Mouse (Mus musculus): ENCODE data around the gene Rpl18a. TPM values are rescaled to one million over a fixed set of nuclear protein-coding genes. Genes with fewer than 3 reads are reported as not detected.

Gene Rpl18a
- total and polyA plus RNA-seq, 3 experiments, result 1,575 to 12,197 (median 5,482) TPM

- H3K36me3 ChIP-seq (replicated peaks), result peaks cover 61% of the 10 kb centered on the region
- ATAC-seq (ENCODE audit: extremely low read depth, insufficient number of reproducible peaks, low FRiP score, poor library complexity, severe bottlenecking) (no peak), DNase-seq (ENCODE audit: low spot score) (no peak)
- no peak overlapping the region for H3K4me3 ChIP-seq (ENCODE audit: low read depth, low read length)
- peaks cover 40% of the 10 kb centered on the region for H3K4me1 ChIP-seq (ENCODE audit: insufficient read depth, low read depth, low read length)
- no peak for TF ChIP-seq TAL1 (conservative IDR thresholded peaks at IDR 0.05; ENCODE audit: low read depth, low read length)
- TF ChIP-seq POLR2AphosphoS5 (IDR thresholded peaks at IDR 0.05; ENCODE audit: insufficient replicate concordance, low read depth, low read length), result no peak; the same call in 1 of the 2 replicates
- TF ChIP-seq CTCF (IDR thresholded peaks at IDR 0.05; ENCODE audit: low read depth, low read length), result no peak
- TF ChIP-seq GATA2 (IDR thresholded peaks at IDR 0.05; ENCODE audit: borderline replicate concordance, low read depth, low read length), result no peak
- no peak for TF ChIP-seq GATA1 (IDR thresholded peaks at IDR 0.05; ENCODE audit: borderline replicate concordance, low read length)
- H3K9me3 ChIP-seq (replicated peaks), result peaks cover 28% of the 10 kb centered on the region
- H3K27me3 ChIP-seq (ENCODE audit: insufficient read depth, low read length), result peaks cover 3% of the 10 kb centered on the region; the same call in 1 of the 2 replicates
Observed at GRCm38 (mm10) chr8:70894385-70894720, 2.9 kb downstream of the Rpl18a start.

GRCm38 (mm10) chr8:70893656-70894384 lies 3.4 kb downstream of the Rpl18a start:
- peak; percentile 71 for DNase-seq (ENCODE audit: low spot score)
- H3K27me3 ChIP-seq (ENCODE audit: insufficient read depth, low read length), result peaks cover 3% of the 10 kb centered on the region; the same call in 1 of the 2 replicates
- peaks cover 28% of the 10 kb centered on the region for H3K9me3 ChIP-seq (replicated peaks)
- peaks cover 35% of the 10 kb centered on the region for H3K4me1 ChIP-seq (ENCODE audit: insufficient read depth, low read depth, low read length)
- peaks cover 63% of the 10 kb centered on the region for H3K36me3 ChIP-seq (replicated peaks)
- TF ChIP-seq TAL1 (conservative IDR thresholded peaks at IDR 0.05; ENCODE audit: low read depth, low read length) (no peak), GATA2 (IDR thresholded peaks at IDR 0.05; ENCODE audit: borderline replicate concordance, low read depth, low read length) (no peak), CTCF (IDR thresholded peaks at IDR 0.05; ENCODE audit: low read depth, low read length) (no peak), GATA1 (IDR thresholded peaks at IDR 0.05; ENCODE audit: borderline replicate concordance, low read length) (no peak), POLR2AphosphoS5 (IDR thresholded peaks at IDR 0.05; ENCODE audit: insufficient replicate concordance, low read depth, low read length) (no peak; the same call in 1 of the 2 replicates)
- no peak overlapping the region for H3K4me3 ChIP-seq (ENCODE audit: low read depth, low read length)
- ATAC-seq (ENCODE audit: extremely low read depth, insufficient number of reproducible peaks, low FRiP score, poor library complexity, severe bottlenecking), result no peak

GRCm38 (mm10) chr8:70892896-70893655 lies 4.1 kb downstream of the Rpl18a start:
- no peak for TF ChIP-seq GATA1 (IDR thresholded peaks at IDR 0.05; ENCODE audit: borderline replicate concordance, low read length)
- peak; percentile 98 for TF ChIP-seq POLR2AphosphoS5 (IDR thresholded peaks at IDR 0.05; ENCODE audit: insufficient replicate concordance, low read depth, low read length)
- H3K36me3 ChIP-seq (replicated peaks), result peaks cover 63% of the 10 kb centered on the region
- no peak for DNase-seq (ENCODE audit: low spot score)
- H3K4me1 ChIP-seq (ENCODE audit: insufficient read depth, low read depth, low read length), result peaks cover 28% of the 10 kb centered on the region
- H3K9me3 ChIP-seq (replicated peaks), result peaks cover 28% of the 10 kb centered on the region
- no peak overlapping the region; the same call in 1 of the 2 replicates for H3K4me3 ChIP-seq (ENCODE audit: low read depth, low read length)
- ATAC-seq (ENCODE audit: extremely low read depth, insufficient number of reproducible peaks, low FRiP score, poor library complexity, severe bottlenecking), result no peak
- H3K27me3 ChIP-seq (ENCODE audit: insufficient read depth, low read length), result peaks cover 3% of the 10 kb centered on the region; the same call in 1 of the 2 replicates

- Histone ChIP-seq H3K4me3 (ENCODE audit: low read depth, low read length) (peak within 1 kb of the TSS; percentile 30; the same call in 1 of the 2 replicates), H3K4me1 (ENCODE audit: insufficient read depth, low read depth, low read length) (peaks cover 31% of the 10 kb centered on the region), H3K36me3 (replicated peaks) (peaks cover 63% of the 10 kb centered on the region), H3K27me3 (ENCODE audit: insufficient read depth, low read length) (peaks cover 3% of the 10 kb centered on the region; the same call in 1 of the 2 replicates), H3K9me3 (replicated peaks) (peaks cover 28% of the 10 kb centered on the region)
- no peak for ATAC-seq (ENCODE audit: extremely low read depth, insufficient number of reproducible peaks, low FRiP score, poor library complexity, severe bottlenecking)
- DNase-seq (ENCODE audit: low spot score), result no peak
- TF ChIP-seq GATA1 (IDR thresholded peaks at IDR 0.05; ENCODE audit: borderline replicate concordance, low read length) (no peak), POLR2AphosphoS5 (IDR thresholded peaks at IDR 0.05; ENCODE audit: insufficient replicate concordance, low read depth, low read length) (no peak), CTCF (IDR thresholded peaks at IDR 0.05; ENCODE audit: low read depth, low read length) (no peak), GATA2 (IDR thresholded peaks at IDR 0.05; ENCODE audit: borderline replicate concordance, low read depth, low read length) (no peak), TAL1 (conservative IDR thresholded peaks at IDR 0.05; ENCODE audit: low read depth, low read length) (no peak)
Observed at GRCm38 (mm10) chr8:70892022-70892895, 5.0 kb downstream of the Rpl18a start, which contains the start of gene Slc5a5. Gene Slc5a5 (minus strand): TSS chr8:70892757.

GRCm38 (mm10) chr8:70891356-70891755 lies 5.9 kb downstream of the Rpl18a start:
- Histone ChIP-seq H3K4me1 (ENCODE audit: insufficient read depth, low read depth, low read length) (peaks cover 31% of the 10 kb centered on the region), H3K4me3 (ENCODE audit: low read depth, low read length) (no peak overlapping the region; the same call in 1 of the 2 replicates), H3K9me3 (replicated peaks) (peaks cover 28% of the 10 kb centered on the region), H3K27me3 (ENCODE audit: insufficient read depth, low read length) (peaks cover 3% of the 10 kb centered on the region; the same call in 1 of the 2 replicates), H3K36me3 (replicated peaks) (peaks cover 60% of the 10 kb centered on the region)
- DNase-seq (ENCODE audit: low spot score), result no peak
- ATAC-seq (ENCODE audit: extremely low read depth, insufficient number of reproducible peaks, low FRiP score, poor library complexity, severe bottlenecking), result no peak
- no peak for TF ChIP-seq CTCF (IDR thresholded peaks at IDR 0.05; ENCODE audit: low read depth, low read length)
- no peak for TF ChIP-seq GATA2 (IDR thresholded peaks at IDR 0.05; ENCODE audit: borderline replicate concordance, low read depth, low read length)
- no peak for TF ChIP-seq TAL1 (conservative IDR thresholded peaks at IDR 0.05; ENCODE audit: low read depth, low read length)
- TF ChIP-seq GATA1 (IDR thresholded peaks at IDR 0.05; ENCODE audit: borderline replicate concordance, low read length), result no peak
- TF ChIP-seq POLR2AphosphoS5 (IDR thresholded peaks at IDR 0.05; ENCODE audit: insufficient replicate concordance, low read depth, low read length), result no peak

All from G1E (cell line).